Mouse (Mus musculus) 3134 (cell line): ENCODE results near the gene Wnt6.

Experiments used
- DNase-seq: peaks from one replicate; pipeline ENCODE4 v3.0.0-alpha.2; 2011; ENCODE audit warnings: low spot score; ENCODE audit not compliant: insufficient read length; ENCODE audit errors: extremely low read depth

The Wnt6 gene

DNA sequence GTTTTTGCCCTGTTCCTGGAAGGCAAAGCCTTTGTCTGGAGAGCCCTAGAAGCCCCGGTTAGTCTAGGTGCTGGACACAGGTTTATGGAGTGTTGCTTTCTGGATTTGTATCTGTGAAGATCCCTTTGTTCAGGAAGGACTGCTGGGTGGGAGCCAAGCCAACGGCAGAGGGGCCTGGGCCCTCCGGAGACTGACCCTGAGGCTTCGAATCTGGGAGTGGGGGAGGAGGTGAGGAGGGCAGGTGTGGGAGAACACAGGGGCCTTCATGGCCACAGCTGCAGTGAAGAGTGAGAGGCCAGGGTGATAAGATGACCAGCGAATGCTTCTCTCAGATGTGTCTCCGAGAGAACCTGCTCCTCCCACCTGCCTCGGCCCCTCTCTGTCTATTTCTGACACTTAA is 2.4 kb downstream of the Wnt6 start:
- DNase-seq = no peak

GRCm38 (mm10) chr1:74775816-74776215 is 4.1 kb downstream of the Wnt6 start:
- no peak for DNase-seq

GRCm38 (mm10) chr1:74778934-74779486 is 7.3 kb downstream of the Wnt6 start:
- DNase-seq = no peak

DNA sequence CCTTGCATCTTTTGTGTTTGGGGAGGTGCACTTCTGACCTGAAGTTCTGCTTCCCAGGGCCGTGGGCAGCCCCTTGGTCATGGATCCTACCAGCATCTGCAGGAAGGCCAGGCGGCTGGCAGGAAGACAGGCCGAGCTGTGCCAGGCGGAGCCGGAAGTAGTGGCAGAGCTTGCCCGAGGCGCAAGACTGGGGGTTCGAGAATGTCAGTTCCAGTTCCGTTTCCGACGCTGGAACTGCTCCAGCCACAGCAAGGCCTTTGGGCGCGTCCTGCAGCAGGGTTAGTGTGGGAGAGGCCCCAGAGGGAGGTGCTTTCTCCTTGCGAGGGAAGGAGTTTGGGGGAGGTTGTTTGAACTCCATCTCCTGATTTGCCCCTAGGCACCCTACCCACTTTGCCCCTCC is 10.4 kb downstream of the Wnt6 start:
- no peak for DNase-seq

GRCm38 (mm10) chr1:74783554-74783953 is 11.9 kb downstream of the Wnt6 start:
- DNase-seq = no peak

GRCm38 (mm10) chr1:74784041-74784759 is 12.5 kb downstream of the Wnt6 start:
- no peak for DNase-seq

GRCm38 (mm10) chr1:74787846-74788245 is 16.2 kb downstream of the Wnt6 start:
- DNase-seq = no peak

DNA sequence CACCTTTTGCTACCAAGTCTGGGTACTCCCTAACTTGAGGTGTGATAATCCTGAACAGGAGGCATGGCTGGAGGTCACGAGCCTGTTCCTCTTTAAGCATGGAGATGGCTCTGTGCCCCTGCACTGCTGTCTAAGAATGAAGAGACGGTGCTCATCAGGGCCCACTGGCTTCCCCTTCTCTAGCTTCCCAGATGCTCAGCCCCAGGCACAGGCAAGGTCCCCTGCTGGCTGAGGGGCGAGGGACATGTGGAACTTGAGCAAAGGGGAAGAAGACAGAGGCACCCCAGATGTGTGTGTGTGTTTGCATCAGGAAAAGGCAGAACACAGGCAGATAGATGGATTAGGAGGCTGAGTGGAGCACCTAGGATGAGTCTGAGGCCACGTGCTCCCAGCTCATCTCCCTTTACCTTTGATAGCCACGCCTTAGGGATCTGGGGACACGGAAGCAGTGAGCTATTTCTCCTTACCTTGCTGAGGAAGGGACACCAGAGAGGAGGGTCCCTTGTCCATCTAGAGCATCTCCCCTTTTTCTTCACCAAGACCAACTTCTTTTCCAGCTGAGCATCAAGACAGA is 17.0 kb downstream of the Wnt6 start:
- DNase-seq = no peak

- DNase-seq = no peak
Measured at GRCm38 (mm10) chr1:74790095-74790494, 18.4 kb downstream of the Wnt6 start.

DNA sequence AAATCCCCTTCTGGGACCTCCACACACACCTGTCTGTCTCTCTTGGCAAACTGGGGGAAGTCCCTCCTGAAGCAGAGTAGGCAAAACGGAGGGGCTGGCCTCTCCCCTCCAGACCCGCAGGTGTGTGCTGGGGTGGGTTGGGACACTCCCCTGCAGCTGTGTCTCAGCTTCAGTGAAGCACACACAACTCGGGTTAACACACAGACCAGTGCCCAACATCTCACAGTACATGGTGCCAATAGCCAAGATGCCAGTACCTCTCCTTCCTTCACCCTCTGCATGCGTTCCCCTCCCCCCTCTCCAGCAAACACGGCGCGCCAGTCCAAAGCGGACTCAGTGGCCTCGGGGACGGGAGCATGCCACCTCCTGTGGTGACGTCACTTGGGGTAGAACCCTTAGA is 19.6 kb downstream of the Wnt6 start, which contains the start of gene Wnt10a:
Wnt10a (plus strand) TSS at position 268 of the 400 bp plus-strand sequence.
- DNase-seq = no peak

DNA sequence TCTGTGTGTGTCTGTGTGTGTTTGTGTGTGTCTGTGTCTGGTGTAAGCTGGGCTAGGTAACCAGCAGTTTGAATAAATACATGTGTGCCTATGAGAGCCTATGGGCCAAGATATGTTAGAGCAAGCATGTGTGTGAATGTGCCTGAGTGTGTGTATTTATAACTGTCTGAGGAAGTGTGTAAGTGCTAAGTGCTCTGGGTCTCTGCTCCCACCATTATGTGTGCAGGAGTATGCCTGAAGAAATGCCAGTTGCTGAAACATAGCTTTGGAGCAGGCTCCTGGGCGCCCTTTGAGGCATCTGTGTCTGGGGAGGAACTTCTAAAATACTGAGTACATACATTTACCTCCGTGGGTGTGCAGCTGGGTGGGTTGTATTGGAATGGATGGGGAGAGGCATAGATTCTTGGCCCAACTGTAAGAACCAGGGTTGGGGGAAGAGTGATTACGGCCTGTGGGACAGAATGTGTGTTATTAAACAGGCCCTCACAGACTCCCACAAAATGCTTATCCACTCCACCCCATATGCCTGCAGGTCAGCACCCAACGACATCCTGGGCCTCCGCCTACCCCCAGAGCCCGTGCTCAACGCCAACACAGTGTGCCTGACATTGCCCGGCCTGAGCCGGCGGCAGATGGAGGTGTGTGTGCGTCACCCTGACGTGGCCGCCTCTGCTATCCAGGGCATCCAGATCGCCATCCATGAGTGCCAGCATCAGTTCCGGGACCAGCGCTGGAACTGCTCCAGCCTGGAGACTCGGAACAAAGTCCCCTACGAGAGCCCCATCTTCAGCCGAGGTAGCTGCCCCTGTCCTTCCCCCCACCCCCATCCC is 21.4 kb downstream of the Wnt6 start:
- DNase-seq = peak; percentile 66

DNA sequence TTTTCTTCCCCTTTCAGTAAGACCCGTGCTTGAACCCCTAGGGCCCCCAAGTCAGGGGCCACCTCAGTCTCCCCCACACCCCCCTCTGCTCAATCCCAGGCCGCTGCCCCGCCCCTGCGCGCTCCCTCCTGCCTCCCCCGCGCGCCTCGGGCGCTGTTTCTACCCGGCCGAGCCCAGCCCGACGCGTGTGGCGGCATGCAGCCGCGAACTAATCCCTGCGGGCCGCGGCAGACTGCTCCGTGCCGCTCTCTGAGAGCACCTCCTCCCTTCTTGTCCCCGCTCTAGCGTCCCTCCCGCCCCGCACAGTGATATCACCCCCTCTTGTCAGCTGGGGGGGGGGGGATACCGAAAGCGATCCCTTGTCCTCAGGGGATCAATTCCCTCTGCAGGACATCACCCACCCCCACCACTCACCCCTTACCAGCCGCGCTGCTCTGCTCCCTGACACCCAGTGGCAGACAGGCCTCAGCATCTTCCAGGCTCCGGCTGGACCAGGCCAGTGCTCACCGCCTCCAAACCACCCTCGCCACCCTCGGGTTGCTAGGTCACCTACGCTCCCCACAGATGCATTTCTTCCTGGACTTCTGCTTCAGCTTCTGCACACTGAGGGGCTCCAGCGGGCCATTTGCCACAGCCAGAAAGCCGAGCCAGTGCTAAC is 22.9 kb downstream of the Wnt6 start:
- DNase-seq = no peak

- DNase-seq = no peak
Measured at GRCm38 (mm10) chr1:74795145-74795529, 23.4 kb downstream of the Wnt6 start.

DNA sequence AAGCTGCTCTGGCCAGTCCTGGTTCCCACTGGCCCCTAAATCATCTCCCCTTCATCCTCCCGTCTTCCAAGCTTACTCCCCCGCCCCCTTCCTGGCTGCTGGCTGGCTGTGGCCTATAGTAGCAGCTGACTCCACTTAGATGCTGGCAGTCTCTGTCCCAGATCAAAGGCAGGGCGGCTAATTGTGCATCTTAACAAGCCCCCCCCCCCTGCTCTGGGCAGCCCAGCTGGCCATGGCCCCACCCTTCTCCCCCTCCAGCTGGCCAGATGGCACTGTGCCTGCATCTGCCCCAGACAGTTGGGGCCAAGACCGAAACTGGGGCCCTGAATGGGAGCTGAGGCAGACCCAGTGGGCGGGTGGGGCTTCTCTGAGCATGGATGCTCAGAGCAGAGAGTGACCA is 25.8 kb downstream of the Wnt6 start:
- DNase-seq = no peak

DNA sequence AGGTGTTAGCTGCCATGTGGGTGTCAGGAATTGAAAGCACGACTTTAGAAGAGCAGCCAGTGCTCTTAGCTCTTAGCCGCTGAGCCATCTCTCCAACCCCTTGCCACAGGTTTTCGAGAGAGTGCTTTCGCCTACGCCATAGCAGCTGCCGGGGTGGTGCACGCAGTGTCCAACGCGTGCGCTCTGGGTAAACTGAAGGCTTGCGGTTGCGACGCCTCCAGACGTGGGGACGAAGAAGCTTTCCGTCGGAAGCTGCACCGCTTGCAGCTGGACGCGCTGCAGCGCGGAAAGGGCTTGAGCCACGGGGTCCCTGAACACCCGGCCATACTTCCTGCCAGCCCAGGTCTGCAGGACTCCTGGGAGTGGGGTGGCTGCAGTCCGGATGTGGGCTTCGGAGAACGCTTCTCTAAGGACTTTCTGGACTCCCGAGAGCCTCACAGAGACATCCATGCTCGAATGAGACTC is 28.8 kb downstream of the Wnt6 start:
- DNase-seq = no peak

DNA sequence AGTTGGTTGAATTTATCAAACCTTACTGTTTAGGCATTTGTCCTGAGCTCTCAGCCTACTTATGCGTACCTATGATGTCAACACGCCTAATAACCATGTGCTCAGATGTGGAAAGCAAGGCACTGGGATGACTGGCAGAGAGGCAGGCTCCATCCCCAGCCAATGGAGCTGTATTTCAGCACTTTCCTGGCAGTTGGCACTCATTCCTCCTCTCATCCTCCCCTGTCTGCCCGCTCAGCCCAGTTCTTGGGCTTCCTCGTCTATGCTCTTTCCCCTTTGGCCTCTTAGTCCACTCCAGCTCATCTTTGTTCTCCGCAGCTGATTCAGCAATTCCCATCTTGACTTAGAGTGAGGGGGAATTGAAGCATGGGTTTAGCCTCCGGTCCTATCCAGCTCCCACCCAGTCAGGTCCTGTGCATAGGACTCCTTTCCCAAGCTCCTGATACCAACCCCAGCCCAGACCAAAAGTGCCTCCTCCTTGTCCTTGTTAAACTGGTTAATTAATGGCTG is 30.0 kb downstream of the Wnt6 start:
- no peak for DNase-seq

GRCm38 (mm10) chr1:74802795-74803656 is 31.3 kb downstream of the Wnt6 start:
- no peak for DNase-seq

DNA sequence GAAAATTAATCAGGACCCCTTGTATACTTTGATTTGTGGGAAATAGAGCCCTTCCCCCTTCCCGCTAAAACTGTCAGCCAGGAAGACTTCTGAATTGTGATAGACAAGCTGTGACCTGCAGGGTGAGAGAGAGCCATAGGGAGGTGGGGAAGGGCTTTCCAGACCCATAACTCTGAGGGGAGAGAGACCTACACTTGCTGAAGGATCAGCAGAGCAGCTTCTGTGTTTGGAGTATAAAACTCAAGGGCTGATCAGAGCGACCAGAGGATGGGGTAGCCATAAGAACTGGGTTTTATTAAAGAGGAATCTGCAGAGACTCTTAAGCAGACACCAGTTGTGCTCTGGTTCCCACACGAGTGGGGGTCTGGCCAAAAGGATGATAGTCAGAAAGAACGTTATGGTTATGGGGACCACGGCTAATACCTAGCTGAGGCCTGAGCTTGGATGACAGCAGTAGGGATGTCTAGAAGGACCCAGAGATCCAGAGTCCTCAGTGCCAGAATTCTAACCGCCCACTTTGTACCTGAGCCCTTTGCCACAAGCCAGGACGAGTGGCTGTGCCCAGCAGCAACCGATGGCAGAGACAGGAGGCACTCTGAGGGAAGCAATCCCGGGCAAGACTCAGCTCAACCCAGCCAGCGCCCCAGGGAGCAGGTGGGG is 32.6 kb downstream of the Wnt6 start:
- no peak for DNase-seq

GRCm38 (mm10) chr1:74805340-74805835 is 33.7 kb downstream of the Wnt6 start:
- no peak for DNase-seq
